In the genomic region with DNA sequence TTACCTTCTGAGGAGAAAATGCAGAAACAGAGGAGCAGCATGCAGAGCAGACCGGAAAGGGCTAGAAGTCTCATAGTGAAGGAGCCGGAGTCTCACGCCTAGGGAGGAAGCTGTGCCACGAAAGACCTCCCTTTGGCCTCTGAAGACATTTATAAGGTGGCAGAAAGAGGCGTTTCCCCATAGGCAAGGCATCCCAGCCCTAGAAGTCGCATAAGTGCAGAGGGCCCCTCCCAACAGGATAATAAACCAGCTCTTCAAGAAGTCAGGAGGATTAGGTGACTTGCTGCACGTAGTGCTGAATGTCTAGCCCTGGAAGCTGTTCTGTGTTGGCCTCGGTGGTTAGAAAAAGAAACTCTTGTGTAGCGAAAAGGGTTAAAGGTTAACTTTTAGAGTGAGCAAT, we compare ENCODE assay signal across 23 mouse cellular contexts. TPM values are rescaled to one million over a fixed set of nuclear protein-coding genes. Genes with fewer than 3 reads are reported as not detected.
DNase-seq lines count a peak whose midpoint lies in the region; ATAC-seq and TF ChIP-seq lines count a peak whose summit lies in the region.
"Had no signal": no experiment of that assay in that cellular context is flagged by ENCODE, and none has a peak within 500 bp of the region (broad histone marks: within the 10 kb centered on the region; RNA-seq: fewer than 3 reads in every experiment).

No protein-coding gene starts in this region.

- TF ChIP-seq CTCF in stomach, postnatal 0 days (IDR thresholded peaks at IDR 0.05; ENCODE audit: low read depth): no peak

- 35% methylated on average over 9 of the region's 9 CpGs for WGBS in stomach, embryonic 16.5 days
- WGBS in stomach, postnatal 0 days: 34% methylated on average over 9 of the region's 9 CpGs
- WGBS in limb, embryonic 11.5 days: 10% methylated on average over 9 of the region's 9 CpGs
- 40% methylated on average over 9 of the region's 9 CpGs for WGBS in heart, embryonic 11.5 days (ENCODE audit: insufficient replicate concordance)

- H3K27me3 ChIP-seq in stomach, embryonic 16.5 days (ENCODE audit: control insufficient read depth, insufficient read depth, low read length): no peaks in the 10 kb centered on the region
- no peaks in the 10 kb centered on the region for H3K27me3 ChIP-seq in stomach, postnatal 0 days (ENCODE audit: control insufficient read depth, insufficient read depth, low read length)
- H3K27me3 ChIP-seq in limb, embryonic 11.5 days (ENCODE audit: control insufficient read depth, insufficient read depth, low read length): no peaks in the 10 kb centered on the region
- H3K27me3 ChIP-seq in heart, embryonic 11.5 days (ENCODE audit: control insufficient read depth, insufficient read depth, low read length): no peaks in the 10 kb centered on the region
- H3K27me3 ChIP-seq: embryonic facial prominence, embryonic 13.5 days; neural tube, embryonic 13.5 days had no signal

- no peak overlapping the region for H3K9ac ChIP-seq in stomach, embryonic 16.5 days (ENCODE audit: low read length)
- H3K9ac ChIP-seq in stomach, postnatal 0 days (ENCODE audit: low read length): no peak overlapping the region
- H3K9ac ChIP-seq in limb, embryonic 11.5 days (ENCODE audit: low read length): no peak overlapping the region
- H3K9ac ChIP-seq in heart, embryonic 11.5 days (ENCODE audit: low read depth, low read length): no peak overlapping the region
- H3K9ac ChIP-seq: embryonic facial prominence, embryonic 13.5 days; forebrain, postnatal 0 days; hindbrain, embryonic 14.5 days; neural tube, embryonic 13.5 days had no signal

- H3K36me3 ChIP-seq in stomach, embryonic 16.5 days (ENCODE audit: control insufficient read depth, insufficient read depth, low read length): no peaks in the 10 kb centered on the region
- H3K36me3 ChIP-seq in stomach, postnatal 0 days (ENCODE audit: control insufficient read depth, insufficient read depth, low read length): no peaks in the 10 kb centered on the region
- no peaks in the 10 kb centered on the region for H3K36me3 ChIP-seq in limb, embryonic 11.5 days (ENCODE audit: control insufficient read depth, insufficient read depth, low read length)
- no peaks in the 10 kb centered on the region for H3K36me3 ChIP-seq in heart, embryonic 11.5 days (ENCODE audit: control insufficient read depth, insufficient read depth, low read length)
- H3K36me3 ChIP-seq: embryonic facial prominence, embryonic 13.5 days; G1E; neural tube, embryonic 13.5 days had no signal

- peaks cover 3% of the 10 kb centered on the region; the same call in 1 of the 2 replicates for H3K4me1 ChIP-seq in stomach, embryonic 16.5 days (ENCODE audit: control insufficient read depth, insufficient read depth, low read length)
- H3K4me1 ChIP-seq in stomach, postnatal 0 days (replicated peaks; ENCODE audit: control insufficient read depth, insufficient read depth): no peaks in the 10 kb centered on the region
- no peaks in the 10 kb centered on the region; the same call in 1 of the 2 replicates for H3K4me1 ChIP-seq in limb, embryonic 11.5 days (ENCODE audit: control insufficient read depth, insufficient read depth, low read length)
- peaks cover 14% of the 10 kb centered on the region for H3K4me1 ChIP-seq in heart, embryonic 11.5 days (ENCODE audit: control insufficient read depth, insufficient read depth, low read length)
- H3K4me1 ChIP-seq: neural tube, embryonic 13.5 days had no signal

- ATAC-seq in stomach, embryonic 16.5 days (ENCODE audit: insufficient read depth, low FRiP score): 0 out of 2 replicates have a peak, but pooled peaks have one; percentile 17
- ATAC-seq in stomach, postnatal 0 days (ENCODE audit: low FRiP score, low TSS enrichment): no peak
- ATAC-seq in granulocyte monocyte progenitor cell, adult 5-6 weeks (replicated peaks; ENCODE audit: poor library complexity, severe bottlenecking): peak; percentile 41; the same call in 1 of the 2 replicates
- ATAC-seq in limb, embryonic 11.5 days (ENCODE audit: insufficient number of reproducible peaks, low FRiP score, low TSS enrichment, low read depth): peak; percentile 39; the same call in 1 of the 2 replicates
- no peak for ATAC-seq in heart, embryonic 11.5 days (replicated peaks; ENCODE audit: insufficient number of reproducible peaks, low FRiP score, low TSS enrichment)
- ATAC-seq: forebrain, postnatal 0 days had no signal

- no peak overlapping the region for H3K27ac ChIP-seq in stomach, embryonic 16.5 days (ENCODE audit: low read length)
- no peak overlapping the region for H3K27ac ChIP-seq in stomach, postnatal 0 days (replicated peaks)
- H3K27ac ChIP-seq in limb, embryonic 11.5 days (replicated peaks; ENCODE audit: low read depth, low read length): no peak overlapping the region
- no peak overlapping the region for H3K27ac ChIP-seq in heart, embryonic 11.5 days (ENCODE audit: low read depth, low read length)
- H3K27ac ChIP-seq: embryonic facial prominence, embryonic 13.5 days; gastrocnemius, adult 2 months; hindbrain, embryonic 14.5 days; neural tube, embryonic 13.5 days had no signal

- no peaks in the 10 kb centered on the region for H3K9me3 ChIP-seq in stomach, embryonic 16.5 days (replicated peaks; ENCODE audit: control insufficient read depth, low read length)
- H3K9me3 ChIP-seq in stomach, postnatal 0 days (ENCODE audit: control insufficient read depth, low read length): no peaks in the 10 kb centered on the region
- no peaks in the 10 kb centered on the region for H3K9me3 ChIP-seq in limb, embryonic 11.5 days (ENCODE audit: control insufficient read depth, low read length)
- no peaks in the 10 kb centered on the region for H3K9me3 ChIP-seq in heart, embryonic 11.5 days (replicated peaks; ENCODE audit: control insufficient read depth, low read length)
- H3K9me3 ChIP-seq: embryonic facial prominence, embryonic 13.5 days; G1E; neural tube, embryonic 13.5 days had no signal

- no peak for DNase-seq in stomach, postnatal 0 days (ENCODE audit: low spot score)
- DNase-seq in limb, embryonic 11.5 days (ENCODE audit: low spot score): peak; percentile 38
- DNase-seq in gastrocnemius, postnatal 4 days (ENCODE audit: low spot score in 2 of 2): no peak
- DNase-seq in right cerebral cortex, adult 2 months (ENCODE audit: low spot score in 2 of 2): no peak
- DNase-seq: adrenal gland, adult 2 months; cerebellum, postnatal 14 days; forebrain, postnatal 0 days; gastrocnemius, adult 2 months; kidney, adult 8-10 months; lung, postnatal 10 days had no signal

- no peak for TF ChIP-seq EP300 in stomach, postnatal 0 days (optimal IDR thresholded peaks at IDR 0.05)

- H3K4me2 ChIP-seq in stomach, embryonic 16.5 days (ENCODE audit: low read depth, low read length): 0 out of 2 replicates have a peak overlapping the region, but pooled peaks have one; percentile 5
- H3K4me2 ChIP-seq in stomach, postnatal 0 days (replicated peaks; ENCODE audit: low read depth): no peak overlapping the region
- no peak overlapping the region for H3K4me2 ChIP-seq in limb, embryonic 11.5 days (ENCODE audit: low read depth, severe bottlenecking)
- H3K4me2 ChIP-seq in heart, embryonic 11.5 days: no peak overlapping the region
- H3K4me2 ChIP-seq: embryonic facial prominence, embryonic 13.5 days; hindbrain, embryonic 14.5 days; neural tube, embryonic 13.5 days had no signal

- no peak overlapping the region for H3K4me3 ChIP-seq in stomach, embryonic 16.5 days (replicated peaks; ENCODE audit: low read length)
- no peak overlapping the region for H3K4me3 ChIP-seq in stomach, postnatal 0 days (ENCODE audit: low read depth, low read length)
- H3K4me3 ChIP-seq in limb, embryonic 11.5 days (ENCODE audit: low read depth, low read length): no peak overlapping the region
- no peak overlapping the region for H3K4me3 ChIP-seq in heart, embryonic 11.5 days (ENCODE audit: low read depth, low read length)
- H3K4me3 ChIP-seq: embryonic facial prominence, embryonic 13.5 days; gastrocnemius, adult 2 months; neural tube, embryonic 13.5 days had no signal

RNA-seq across cellular contexts. Expression of gene 2610528A11Rik, which starts 3.8 kb away (rescaled TPM):
- 11.8 and 20.9 TPM in 2 replicates for polyA plus RNA-seq in stomach, embryonic 16.5 days (2015; fragmentation: Nextera tagmentation; extraction: Ambion mirVana)
- polyA plus RNA-seq in stomach, postnatal 0 days (2015; fragmentation: Nextera tagmentation; extraction: Ambion mirVana): 22.0 and 22.2 TPM in 2 replicates
- total RNA-seq in granulocyte monocyte progenitor cell, adult 5-6 weeks (2014; fragmentation: Nextera tagmentation): 1.7 TPM in 1 of 2 replicates, not detected in the other
- 0.99 and 3.7 TPM in 2 replicates for total RNA-seq in granulocyte monocyte progenitor cell, adult 5-6 weeks (2017)
- polyA plus RNA-seq in limb, embryonic 11.5 days (2014; fragmentation: Nextera tagmentation; extraction: Ambion mirVana): 3.0 and 3.2 TPM in 2 replicates
- not detected for total RNA-seq in gastrocnemius, postnatal 4 days (2021)
- polyA plus RNA-seq in heart, embryonic 11.5 days (2014; fragmentation: Nextera tagmentation; extraction: Ambion mirVana): 1.2 and 1.5 TPM in 2 replicates
- total RNA-seq: forebrain, postnatal 0 days; G1E; heart, adult 8-10 months had no signal
- polyA plus RNA-seq: G1E had no signal

RNA-seq across cellular contexts. Expression of gene Cdhr1, which starts 11.8 kb away (rescaled TPM):
- polyA plus RNA-seq in stomach, embryonic 16.5 days (2015; fragmentation: Nextera tagmentation; extraction: Ambion mirVana): 0.27 and 0.32 TPM in 2 replicates
- polyA plus RNA-seq in stomach, postnatal 0 days (2015; fragmentation: Nextera tagmentation; extraction: Ambion mirVana): 0.25 and 0.33 TPM in 2 replicates
- total RNA-seq in granulocyte monocyte progenitor cell, adult 5-6 weeks (2014; fragmentation: Nextera tagmentation): not detected in 2 replicates
- total RNA-seq in granulocyte monocyte progenitor cell, adult 5-6 weeks (2017): not detected in 2 replicates
- 0.15 TPM in 1 of 2 replicates, not detected in the other for polyA plus RNA-seq in limb, embryonic 11.5 days (2014; fragmentation: Nextera tagmentation; extraction: Ambion mirVana)
- total RNA-seq in gastrocnemius, postnatal 4 days (2021): not detected
- 0.13 and 0.41 TPM in 2 replicates for polyA plus RNA-seq in heart, embryonic 11.5 days (2014; fragmentation: Nextera tagmentation; extraction: Ambion mirVana)
- total RNA-seq: adrenal gland, adult 2 months; gastrocnemius, adult 2 months; heart, adult 8-10 months had no signal
- polyA plus RNA-seq: adrenal gland, adult 2 months; G1E; liver, embryonic 16.5 days had no signal

RNA-seq across cellular contexts. Expression of gene Ghitm, which starts 25.1 kb away (rescaled TPM):
- polyA plus RNA-seq in stomach, embryonic 16.5 days (2015; fragmentation: Nextera tagmentation; extraction: Ambion mirVana): 242 and 244 TPM in 2 replicates
- 184 and 198 TPM in 2 replicates for polyA plus RNA-seq in stomach, postnatal 0 days (2015; fragmentation: Nextera tagmentation; extraction: Ambion mirVana)
- total RNA-seq in granulocyte monocyte progenitor cell, adult 5-6 weeks (2014; fragmentation: Nextera tagmentation): 94.2 and 109 TPM in 2 replicates
- total RNA-seq in granulocyte monocyte progenitor cell, adult 5-6 weeks (2017): 140 and 186 TPM in 2 replicates
- 178 and 182 TPM in 2 replicates for polyA plus RNA-seq in limb, embryonic 11.5 days (2014; fragmentation: Nextera tagmentation; extraction: Ambion mirVana)
- total RNA-seq in gastrocnemius, postnatal 4 days (2021): 100 to 1,000 TPM; 175 to 186 TPM
- polyA plus RNA-seq in heart, embryonic 11.5 days (2014; fragmentation: Nextera tagmentation; extraction: Ambion mirVana): 317 and 376 TPM in 2 replicates

RNA-seq across cellular contexts. Expression of gene Lrit2, which starts 42.2 kb away (rescaled TPM):
- polyA plus RNA-seq in stomach, embryonic 16.5 days (2015; fragmentation: Nextera tagmentation; extraction: Ambion mirVana): not detected in 2 replicates
- not detected in 2 replicates for polyA plus RNA-seq in stomach, postnatal 0 days (2015; fragmentation: Nextera tagmentation; extraction: Ambion mirVana)
- not detected in 2 replicates for total RNA-seq in granulocyte monocyte progenitor cell, adult 5-6 weeks (2014; fragmentation: Nextera tagmentation)
- total RNA-seq in granulocyte monocyte progenitor cell, adult 5-6 weeks (2017): not detected in 2 replicates
- not detected in 2 replicates for polyA plus RNA-seq in limb, embryonic 11.5 days (2014; fragmentation: Nextera tagmentation; extraction: Ambion mirVana)
- not detected for total RNA-seq in gastrocnemius, postnatal 4 days (2021)
- not detected in 2 replicates for polyA plus RNA-seq in heart, embryonic 11.5 days (2014; fragmentation: Nextera tagmentation; extraction: Ambion mirVana)
- total RNA-seq: adrenal gland, adult 2 months; forebrain, postnatal 0 days; gastrocnemius, adult 2 months; heart, adult 8-10 months; left cerebral cortex, postnatal 4 days had no signal
- polyA plus RNA-seq: adrenal gland, adult 2 months; embryonic facial prominence, embryonic 13.5 days; forebrain, postnatal 0 days; G1E; heart, postnatal 0 days; hindbrain, embryonic 14.5 days; liver, embryonic 16.5 days; neural tube, embryonic 13.5 days; stomach, embryonic 14.5 days; thymus, postnatal 0 days had no signal

RNA-seq across cellular contexts. Expression of gene Lrit1, which starts 55.3 kb away (rescaled TPM):
- polyA plus RNA-seq in stomach, embryonic 16.5 days (2015; fragmentation: Nextera tagmentation; extraction: Ambion mirVana): not detected in 2 replicates
- not detected in 2 replicates for polyA plus RNA-seq in stomach, postnatal 0 days (2015; fragmentation: Nextera tagmentation; extraction: Ambion mirVana)
- total RNA-seq in granulocyte monocyte progenitor cell, adult 5-6 weeks (2014; fragmentation: Nextera tagmentation): not detected in 2 replicates
- not detected in 2 replicates for total RNA-seq in granulocyte monocyte progenitor cell, adult 5-6 weeks (2017)
- polyA plus RNA-seq in limb, embryonic 11.5 days (2014; fragmentation: Nextera tagmentation; extraction: Ambion mirVana): not detected in 2 replicates
- under 1 TPM in 1 of 2 experiments, not detected in 1; 0.05 TPM for total RNA-seq in gastrocnemius, postnatal 4 days (2021)
- polyA plus RNA-seq in heart, embryonic 11.5 days (2014; fragmentation: Nextera tagmentation; extraction: Ambion mirVana): not detected in 2 replicates
- total RNA-seq: adrenal gland, adult 2 months; forebrain, postnatal 0 days; gastrocnemius, adult 2 months; heart, adult 8-10 months; left cerebral cortex, postnatal 4 days had no signal
- polyA plus RNA-seq: adrenal gland, adult 2 months; embryonic facial prominence, embryonic 13.5 days; forebrain, postnatal 0 days; G1E; heart, postnatal 0 days; hindbrain, embryonic 14.5 days; liver, embryonic 16.5 days; neural tube, embryonic 13.5 days; stomach, embryonic 14.5 days; thymus, postnatal 0 days had no signal

Comparison
In these comparisons a context has a peak if more than half of its experiments do, and no peak if none do; other contexts are left out.
1. ATAC-seq: peak in stomach, embryonic 16.5 days (single experiment), granulocyte monocyte progenitor cell, adult 5-6 weeks (single experiment) and limb, embryonic 11.5 days (single experiment); none in stomach, postnatal 0 days (single experiment) and heart, embryonic 11.5 days (single experiment).